Mouse (Mus musculus): ENCODE measurements around the gene Fgf7.

Fgf7 gene

GRCm38 (mm10) chr2:126034379-126035005 lies at the start of gene Fgf7:
Fgf7 (plus strand) TSS chr2:126034658.
- peak in 1 of 2 experiments; percentile 45 for DNase-seq (ENCODE audit: inconsistent age in 2 of 2, low spot score in 1 of 2)

GRCm38 (mm10) chr2:126002291-126002690 lies 32.2 kb upstream of the Fgf7 start:
- no peak for DNase-seq (ENCODE audit: inconsistent age in 2 of 2, low spot score in 1 of 2)

GRCm38 (mm10) chr2:126006088-126006487 lies 28.4 kb upstream of the Fgf7 start:
- peak; percentile 55 to 87 for DNase-seq (ENCODE audit: inconsistent age in 2 of 2, low spot score in 1 of 2)

- no peak for DNase-seq (ENCODE audit: inconsistent age in 2 of 2, low spot score in 1 of 2)
These were observed 27.7 kb upstream of the Fgf7 start for GRCm38 (mm10) chr2:126006742-126007141.

GRCm38 (mm10) chr2:126014989-126015710 lies 19.3 kb upstream of the Fgf7 start:
- DNase-seq (ENCODE audit: inconsistent age in 2 of 2, low spot score in 1 of 2): no peak

- no peak for DNase-seq (ENCODE audit: inconsistent age in 2 of 2, low spot score in 1 of 2)
These were observed 18.5 kb upstream of the Fgf7 start for GRCm38 (mm10) chr2:126015763-126016473.

GRCm38 (mm10) chr2:126031186-126031900 lies 3.1 kb upstream of the Fgf7 start:
- no peak for DNase-seq (ENCODE audit: inconsistent age in 2 of 2, low spot score in 1 of 2)

GRCm38 (mm10) chr2:126033114-126033972 lies 1.1 kb upstream of the Fgf7 start:
- DNase-seq (ENCODE audit: inconsistent age in 2 of 2, low spot score in 1 of 2): peak; percentile 31 to 75

- no peak for DNase-seq (ENCODE audit: inconsistent age in 2 of 2, low spot score in 1 of 2)
These were observed 734 bp downstream of the Fgf7 start for GRCm38 (mm10) chr2:126035013-126035770.

- DNase-seq (ENCODE audit: inconsistent age in 2 of 2, low spot score in 1 of 2): no peak
These were observed 1.7 kb downstream of the Fgf7 start for GRCm38 (mm10) chr2:126036121-126036520.

GRCm38 (mm10) chr2:126038221-126039000 lies 4.0 kb downstream of the Fgf7 start:
- no peak for DNase-seq (ENCODE audit: inconsistent age in 2 of 2, low spot score in 1 of 2)

- DNase-seq (ENCODE audit: inconsistent age in 2 of 2, low spot score in 1 of 2): no peak
These were observed 5.0 kb downstream of the Fgf7 start for GRCm38 (mm10) chr2:126039414-126039891.

- no peak for DNase-seq (ENCODE audit: inconsistent age in 2 of 2, low spot score in 1 of 2)
These were observed 6.2 kb downstream of the Fgf7 start for GRCm38 (mm10) chr2:126040651-126041050.

- no peak for DNase-seq (ENCODE audit: inconsistent age in 2 of 2, low spot score in 1 of 2)
These were observed 6.8 kb downstream of the Fgf7 start for GRCm38 (mm10) chr2:126041237-126041636.

GRCm38 (mm10) chr2:126042674-126043073 lies 8.2 kb downstream of the Fgf7 start:
- no peak for DNase-seq (ENCODE audit: inconsistent age in 2 of 2, low spot score in 1 of 2)

GRCm38 (mm10) chr2:126045621-126046020 lies 11.2 kb downstream of the Fgf7 start:
- DNase-seq (ENCODE audit: inconsistent age in 2 of 2, low spot score in 1 of 2): no peak

GRCm38 (mm10) chr2:126052749-126053557 lies 18.5 kb downstream of the Fgf7 start:
- DNase-seq (ENCODE audit: inconsistent age in 2 of 2, low spot score in 1 of 2): no peak

- no peak for DNase-seq (ENCODE audit: inconsistent age in 2 of 2, low spot score in 1 of 2)
These were observed 19.2 kb downstream of the Fgf7 start for GRCm38 (mm10) chr2:126053657-126054056.
